Mouse (Mus musculus): ENCODE results near the gene Rps3. TPM values are rescaled to one million over a fixed set of nuclear protein-coding genes. Genes with fewer than 3 reads are reported as not detected.

Rps3 gene
- total RNA-seq, 2 experiments from 2014 or later, result 1,349 to 2,496 TPM

GRCm38 (mm10) chr7:99482637-99483036, 901 bp downstream of the Rps3 start:
- ATAC-seq (replicated peaks; ENCODE audit: low FRiP score, low TSS enrichment, poor library complexity, severe bottlenecking), result no peak

DNA sequence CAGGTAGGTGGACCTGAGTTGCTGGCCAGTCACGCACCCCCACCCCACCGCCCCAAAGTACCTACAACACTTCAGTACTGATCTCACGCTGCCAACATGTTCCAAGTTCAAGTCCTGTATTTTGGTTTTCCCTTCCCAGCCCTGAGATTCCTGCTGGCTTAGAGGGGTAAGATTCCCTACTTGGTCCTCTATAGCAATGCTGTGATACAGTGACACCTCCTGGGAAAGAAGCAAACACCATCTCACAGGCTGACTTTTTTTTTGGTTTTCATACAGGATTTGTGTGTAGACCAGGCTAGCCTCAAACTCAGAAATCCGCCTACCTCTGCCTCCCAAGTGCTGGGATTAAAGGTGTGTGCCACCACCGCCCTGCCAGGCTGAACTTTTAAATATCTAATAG, 6.3 kb downstream of the Rps3 start:
- ATAC-seq (replicated peaks; ENCODE audit: low FRiP score, low TSS enrichment, poor library complexity, severe bottlenecking), result no peak

- no peak for ATAC-seq (replicated peaks; ENCODE audit: low FRiP score, low TSS enrichment, poor library complexity, severe bottlenecking)
Observed at GRCm38 (mm10) chr7:99476558-99477114, 6.9 kb downstream of the Rps3 start.

GRCm38 (mm10) chr7:99475562-99475911, 8.0 kb downstream of the Rps3 start:
- ATAC-seq (replicated peaks; ENCODE audit: low FRiP score, low TSS enrichment, poor library complexity, severe bottlenecking), result no peak

GRCm38 (mm10) chr7:99474836-99475561, 8.5 kb downstream of the Rps3 start:
- ATAC-seq (replicated peaks; ENCODE audit: low FRiP score, low TSS enrichment, poor library complexity, severe bottlenecking), result peak; percentile 48

DNA sequence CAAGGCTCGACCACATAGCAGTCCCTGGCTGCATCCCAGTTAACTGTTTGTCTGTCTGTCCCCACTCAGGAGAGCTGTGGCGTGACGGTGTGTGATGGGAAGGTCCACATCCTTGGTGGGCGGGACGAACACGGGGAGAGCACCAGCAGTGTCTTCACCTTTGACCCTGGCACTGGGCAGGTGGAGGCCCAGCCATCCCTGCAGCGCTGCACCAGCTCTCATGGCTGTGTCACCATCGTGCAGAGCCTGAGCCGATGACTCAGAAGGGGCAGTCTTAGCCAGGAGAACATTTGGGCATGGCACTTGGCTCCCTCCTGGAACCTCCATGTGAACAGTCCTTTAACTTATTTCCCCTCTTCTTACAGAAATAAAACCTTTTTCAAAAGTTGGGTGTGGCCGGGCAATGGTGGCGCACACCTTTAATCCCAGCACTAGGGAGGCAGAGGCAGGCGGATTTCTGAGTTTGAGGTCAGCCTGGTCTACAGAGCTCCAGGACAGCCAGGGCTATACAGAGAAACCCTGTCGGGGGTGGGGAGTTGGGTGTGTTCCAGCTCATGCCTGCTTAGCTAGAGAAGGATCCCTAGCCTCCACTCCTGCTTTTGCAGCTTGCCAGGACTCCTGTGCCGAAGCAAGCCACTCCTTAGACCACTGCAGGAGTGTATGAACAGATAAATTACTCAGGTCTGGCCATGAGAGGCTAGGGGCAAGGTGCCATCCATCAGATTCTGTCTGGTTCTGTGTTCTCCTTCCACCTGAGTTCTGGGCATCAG, 9.7 kb downstream of the Rps3 start:
- ATAC-seq (replicated peaks; ENCODE audit: low FRiP score, low TSS enrichment, poor library complexity, severe bottlenecking), result peak; percentile 39

DNA sequence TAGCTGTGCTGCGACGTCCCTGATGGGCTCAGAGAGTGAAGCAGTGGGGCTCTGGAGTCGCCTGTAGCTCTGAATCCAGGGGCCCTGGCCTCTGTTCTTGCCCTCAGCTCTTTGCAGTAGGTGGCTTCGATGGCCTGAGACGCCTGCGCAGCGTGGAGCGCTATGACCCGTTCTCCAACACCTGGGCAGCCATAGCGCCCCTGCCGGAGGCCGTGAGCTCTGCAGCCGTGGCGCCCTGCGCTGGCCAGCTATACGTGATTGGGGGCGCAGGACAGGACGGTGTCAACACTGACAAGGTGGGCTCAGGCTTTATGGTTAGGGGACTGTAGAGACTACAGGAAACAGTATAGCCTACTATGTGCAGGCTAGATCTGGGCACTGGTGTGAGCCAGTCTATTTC, 12.0 kb downstream of the Rps3 start:
- no peak for ATAC-seq (replicated peaks; ENCODE audit: low FRiP score, low TSS enrichment, poor library complexity, severe bottlenecking)

GRCm38 (mm10) chr7:99469680-99470405, 13.7 kb downstream of the Rps3 start:
- ATAC-seq (replicated peaks; ENCODE audit: low FRiP score, low TSS enrichment, poor library complexity, severe bottlenecking), result no peak

DNA sequence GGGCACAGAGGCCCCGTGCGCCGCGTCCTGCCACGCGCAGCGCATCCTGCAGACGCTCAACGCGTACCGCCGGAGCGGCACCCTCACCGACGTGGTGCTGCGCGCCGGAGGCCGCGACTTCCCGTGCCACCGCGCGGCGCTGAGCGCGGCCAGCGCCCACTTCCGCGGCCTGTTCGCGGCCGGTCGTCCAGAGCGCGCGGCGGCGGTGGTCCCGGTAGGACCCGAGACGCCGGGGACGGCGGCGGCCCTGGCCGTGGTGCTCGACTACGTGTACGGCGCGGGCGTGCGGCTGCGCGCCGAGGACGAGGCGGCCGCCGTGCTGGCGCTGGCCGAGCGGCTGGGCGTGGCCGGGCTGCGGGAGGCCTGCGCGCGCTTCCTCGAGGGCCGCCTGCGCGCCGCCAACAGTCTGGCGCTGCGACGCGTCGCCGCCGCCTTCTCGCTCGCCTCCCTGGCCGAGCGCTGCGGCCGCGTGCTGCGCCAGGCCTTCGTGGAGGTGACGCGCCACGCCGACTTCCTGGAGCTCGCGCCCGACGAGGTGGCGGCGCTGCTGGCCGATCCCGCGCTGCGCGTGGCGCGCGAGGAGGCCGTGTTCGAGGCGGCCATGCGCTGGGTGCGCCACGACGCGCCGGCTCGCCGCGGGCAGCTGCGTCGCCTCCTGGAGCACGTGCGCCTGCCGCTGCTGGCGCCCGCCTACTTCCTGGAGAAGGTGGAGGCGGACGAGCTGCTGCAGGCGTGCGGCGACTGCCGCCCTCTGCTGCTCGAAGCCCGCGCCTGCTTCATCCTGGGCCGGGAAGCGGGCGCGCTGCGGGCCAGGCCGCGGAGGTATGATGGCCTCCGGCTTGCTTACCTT, 15.0 kb downstream of the Rps3 start:
- 0 out of 2 replicates have a peak, but pooled peaks have one; percentile 20 for ATAC-seq (replicated peaks; ENCODE audit: low FRiP score, low TSS enrichment, poor library complexity, severe bottlenecking)

DNA sequence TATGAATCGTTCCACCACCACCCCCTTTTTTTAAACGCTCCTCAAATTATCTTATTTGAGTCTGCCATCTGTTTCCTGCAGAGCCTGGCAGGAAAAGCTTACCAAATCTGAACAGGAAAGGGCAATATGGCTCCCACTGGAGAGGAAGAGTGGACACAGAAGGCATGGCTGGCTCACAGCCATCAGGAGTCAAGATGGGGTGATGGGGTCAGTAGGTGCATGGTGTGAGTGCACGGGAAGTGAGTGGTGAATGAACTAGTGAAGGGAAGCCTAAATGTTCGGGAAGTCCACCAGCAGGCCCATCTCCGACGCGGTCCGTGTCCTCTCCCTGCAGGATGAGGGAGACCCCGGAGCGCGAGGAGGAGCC, 15.6 kb downstream of the Rps3 start:
- no peak for ATAC-seq (replicated peaks; ENCODE audit: low FRiP score, low TSS enrichment, poor library complexity, severe bottlenecking)

DNA sequence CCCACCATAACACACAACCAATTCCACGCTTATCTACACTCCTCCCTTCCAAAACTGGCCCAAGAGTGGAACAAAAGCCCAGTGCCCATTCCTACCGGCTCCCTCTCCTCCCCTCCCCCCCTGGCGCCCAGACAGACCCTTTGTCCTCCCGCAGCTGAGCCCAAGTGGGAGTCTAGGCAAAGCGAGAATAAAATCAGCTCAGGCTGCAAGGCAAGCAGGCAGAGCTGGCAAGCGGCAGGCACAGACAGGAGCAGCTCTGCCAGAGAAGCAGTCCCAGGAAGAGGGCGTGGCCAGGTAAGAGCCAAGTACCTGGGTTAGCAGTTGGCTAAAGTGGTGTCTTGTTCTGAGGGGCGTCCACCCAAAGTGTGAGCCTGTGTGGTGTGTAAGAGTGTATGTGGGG, 17.7 kb downstream of the Rps3 start, which contains the start of gene Klhl35:
TSS of gene Klhl35 (plus strand) at position 194 of the 400 bp plus-strand sequence.
- no peak for ATAC-seq (replicated peaks; ENCODE audit: low FRiP score, low TSS enrichment, poor library complexity, severe bottlenecking)

GRCm38 (mm10) chr7:99463120-99463519, 20.4 kb downstream of the Rps3 start:
- no peak for ATAC-seq (replicated peaks; ENCODE audit: low FRiP score, low TSS enrichment, poor library complexity, severe bottlenecking)

DNA sequence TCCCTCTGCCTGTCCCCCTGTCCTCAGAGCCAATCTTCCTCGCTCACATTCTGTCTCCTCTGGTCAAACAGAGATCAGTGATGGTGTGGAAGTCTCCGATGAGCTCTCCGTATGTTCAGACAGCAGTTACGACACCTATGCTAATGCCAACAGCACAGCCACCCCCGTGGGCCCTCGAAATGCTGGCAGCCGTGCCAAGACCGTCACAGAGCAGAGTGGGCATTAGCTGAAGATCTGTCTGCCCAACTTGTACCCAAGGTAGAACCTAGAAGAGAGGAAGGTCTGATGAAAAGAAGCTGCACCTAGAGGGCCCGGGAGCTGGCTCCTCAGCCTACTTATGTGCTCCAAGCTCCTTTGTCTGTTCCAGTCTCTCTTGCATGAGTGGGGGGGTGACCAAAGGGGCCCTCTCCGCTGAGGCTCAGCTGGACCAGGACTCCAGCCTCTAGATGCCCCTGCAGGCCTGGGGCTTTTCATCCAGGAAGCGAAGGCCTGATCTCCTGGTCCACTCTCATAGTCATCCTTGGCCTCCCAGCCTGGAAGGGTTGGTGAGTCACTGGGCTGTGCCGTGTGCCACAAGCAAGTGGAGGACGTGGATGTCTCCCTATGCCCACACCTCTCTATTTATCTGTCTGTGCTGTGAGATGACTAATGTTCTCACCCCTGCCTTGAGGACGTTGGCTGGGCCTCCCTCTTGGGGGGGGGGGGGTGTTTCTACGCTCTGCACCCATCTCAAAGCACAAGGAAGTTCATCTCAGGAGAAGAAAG, 23.5 kb downstream of the Rps3 start:
- ATAC-seq (replicated peaks; ENCODE audit: low FRiP score, low TSS enrichment, poor library complexity, severe bottlenecking), result no peak

DNA sequence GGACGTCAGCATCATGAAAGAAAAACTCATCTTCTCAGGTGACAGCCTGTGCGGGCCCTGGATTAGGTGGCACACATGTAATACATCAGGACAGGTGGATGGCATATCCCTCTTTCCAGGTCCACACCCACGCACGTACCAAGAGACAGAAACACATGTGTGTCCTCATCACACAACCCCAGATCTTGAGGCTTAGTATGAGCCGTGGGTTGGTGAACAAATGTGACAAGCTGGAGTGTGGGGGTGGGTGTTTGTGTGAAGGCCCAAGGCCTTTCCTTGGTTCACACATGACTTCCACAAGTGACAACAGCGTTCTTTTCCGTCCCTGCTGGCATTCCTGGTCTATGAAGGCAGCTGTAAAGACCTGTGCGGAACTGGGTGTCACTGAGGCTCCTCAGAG, 24.7 kb downstream of the Rps3 start:
- ATAC-seq (replicated peaks; ENCODE audit: low FRiP score, low TSS enrichment, poor library complexity, severe bottlenecking), result no peak

DNA sequence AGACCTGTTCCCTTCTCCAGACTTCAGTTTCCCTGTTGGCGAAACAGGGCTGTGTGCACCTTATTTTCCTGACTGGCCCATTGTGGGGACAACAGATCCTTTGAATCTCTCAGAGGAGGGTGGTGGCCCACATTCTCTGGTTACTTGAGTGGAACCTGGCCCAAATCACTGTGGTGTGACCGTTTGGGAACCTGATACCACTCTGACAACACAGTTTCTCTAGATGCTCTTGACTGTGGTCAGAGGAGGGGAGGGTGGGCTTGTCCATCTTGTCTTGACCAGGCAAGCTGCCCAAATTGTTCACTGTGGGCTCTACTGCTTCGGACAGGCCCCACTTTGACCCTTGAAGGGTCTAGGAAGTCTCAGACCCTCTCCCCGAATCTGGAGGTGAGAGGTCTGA, 29.5 kb downstream of the Rps3 start:
- ATAC-seq (replicated peaks; ENCODE audit: low FRiP score, low TSS enrichment, poor library complexity, severe bottlenecking), result no peak

- ATAC-seq (replicated peaks; ENCODE audit: low FRiP score, low TSS enrichment, poor library complexity, severe bottlenecking), result no peak
Observed at GRCm38 (mm10) chr7:99452859-99453258, 30.7 kb downstream of the Rps3 start.

DNA sequence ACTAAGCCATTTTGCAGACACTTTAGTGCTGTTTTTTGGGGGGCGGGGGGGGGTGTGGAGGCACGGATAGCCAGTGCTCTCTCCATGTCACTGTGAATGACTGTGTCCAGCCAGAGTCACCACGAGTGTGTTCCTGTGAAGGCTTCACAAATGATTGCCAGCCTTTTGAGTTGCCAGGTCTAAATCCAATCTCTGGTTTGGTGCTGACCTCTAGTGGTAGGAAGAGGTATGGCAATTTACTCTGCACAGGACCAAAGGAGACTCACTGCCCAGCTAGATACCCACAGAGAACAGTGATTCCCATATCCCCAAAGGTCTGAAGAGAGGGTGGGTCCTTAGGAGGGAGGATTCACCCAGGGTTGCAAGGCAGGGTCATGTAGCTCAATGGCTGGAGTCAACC, 32.8 kb downstream of the Rps3 start:
- peak; percentile 48 for ATAC-seq (replicated peaks; ENCODE audit: low FRiP score, low TSS enrichment, poor library complexity, severe bottlenecking)

- no peak for ATAC-seq (replicated peaks; ENCODE audit: low FRiP score, low TSS enrichment, poor library complexity, severe bottlenecking)
Observed at GRCm38 (mm10) chr7:99449751-99450150, 33.8 kb downstream of the Rps3 start.

DNA sequence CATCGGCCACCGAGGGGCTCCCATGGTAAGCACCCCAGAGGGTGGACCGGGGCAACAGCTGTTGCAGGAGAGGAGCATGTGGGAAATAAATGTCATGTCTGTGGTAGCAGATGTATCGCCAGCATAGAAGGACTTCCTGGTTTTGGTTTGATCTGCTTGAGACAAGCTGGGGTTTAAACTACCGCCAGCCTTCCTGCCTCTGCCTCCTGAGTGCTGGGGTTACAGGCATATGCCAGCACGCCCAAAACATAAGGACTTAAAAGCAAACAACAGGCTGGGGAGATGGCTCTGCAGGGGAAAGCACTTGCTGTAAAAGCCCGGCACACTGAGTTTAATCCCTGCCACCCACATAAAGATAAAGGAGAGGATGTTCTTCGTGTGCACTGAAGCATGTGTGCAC, 34.5 kb downstream of the Rps3 start:
- no peak for ATAC-seq (replicated peaks; ENCODE audit: low FRiP score, low TSS enrichment, poor library complexity, severe bottlenecking)

Measured in megakaryocyte-erythroid progenitor cell, adult 5-6 weeks (primary cell).